Mouse (Mus musculus): Measurements from ENCODE around the gene Cpxm2. TPM values are rescaled to one million over a fixed set of nuclear protein-coding genes. Genes with fewer than 3 reads are reported as not detected.

Gene Cpxm2
- polyA plus RNA-seq, 1 experiment from 2014 or later: 1.6 TPM

GRCm38 (mm10) chr7:132162254-132162653, 7.7 kb upstream of the Cpxm2 start:
- H3K4me2 ChIP-seq (ENCODE audit: low read length): no peak overlapping the region
- WGBS: 56% methylated on average over 3 of the region's 3 CpGs
- ATAC-seq: peak; percentile 66; the same call in 1 of the 2 replicates

GRCm38 (mm10) chr7:132158321-132159025, 3.9 kb upstream of the Cpxm2 start:
- H3K4me3 ChIP-seq (ENCODE audit: low read depth, low read length): no peak overlapping the region
- H3K4me1 ChIP-seq (ENCODE audit: control insufficient read depth, insufficient read depth, low read length): peaks cover 31% of the 10 kb centered on the region
- peak overlapping the region; percentile 79 for H3K27ac ChIP-seq (ENCODE audit: low read length)
- WGBS: 44% methylated on average over 9 of the region's 9 CpGs
- H3K9me3 ChIP-seq (replicated peaks; ENCODE audit: control insufficient read depth, low read length, poor library complexity, severe bottlenecking): no peaks in the 10 kb centered on the region
- no peak overlapping the region for H3K9ac ChIP-seq (ENCODE audit: low read depth, low read length)
- ATAC-seq: peak; percentile 64
- H3K27me3 ChIP-seq (ENCODE audit: control insufficient read depth, insufficient read depth, low read depth, low read length): peaks cover 8% of the 10 kb centered on the region
- no peaks in the 10 kb centered on the region for H3K36me3 ChIP-seq (ENCODE audit: control insufficient read depth, insufficient read depth, low read length)
- H3K4me2 ChIP-seq (ENCODE audit: low read length): no peak overlapping the region

More at GRCm38 (mm10) chr7:132162254-132162653, 7.7 kb upstream of the Cpxm2 start:
- Histone ChIP-seq H3K4me3 (ENCODE audit: low read depth, low read length) (no peak overlapping the region), H3K4me1 (ENCODE audit: control insufficient read depth, insufficient read depth, low read length) (peaks cover 16% of the 10 kb centered on the region), H3K36me3 (ENCODE audit: control insufficient read depth, insufficient read depth, low read length) (no peaks in the 10 kb centered on the region), H3K9me3 (replicated peaks; ENCODE audit: control insufficient read depth, low read length, poor library complexity, severe bottlenecking) (no peaks in the 10 kb centered on the region), H3K27me3 (ENCODE audit: control insufficient read depth, insufficient read depth, low read depth, low read length) (no peaks in the 10 kb centered on the region), H3K27ac (ENCODE audit: low read length) (peak overlapping the region; percentile 37; the same call in 1 of the 2 replicates), H3K9ac (ENCODE audit: low read depth, low read length) (no peak overlapping the region)

GRCm38 (mm10) chr7:132153725-132154147, 803 bp downstream of the Cpxm2 start:
- H3K9me3 ChIP-seq (replicated peaks; ENCODE audit: control insufficient read depth, low read length, poor library complexity, severe bottlenecking): no peaks in the 10 kb centered on the region
- 28% methylated on average over 6 of the region's 6 CpGs for WGBS
- H3K4me3 ChIP-seq (ENCODE audit: low read depth, low read length): no peak overlapping the region; the same call in 1 of the 2 replicates
- no peaks in the 10 kb centered on the region for H3K36me3 ChIP-seq (ENCODE audit: control insufficient read depth, insufficient read depth, low read length)
- peaks cover 8% of the 10 kb centered on the region for H3K27me3 ChIP-seq (ENCODE audit: control insufficient read depth, insufficient read depth, low read depth, low read length)
- peaks cover 24% of the 10 kb centered on the region; the same call in 1 of the 2 replicates for H3K4me1 ChIP-seq (ENCODE audit: control insufficient read depth, insufficient read depth, low read length)
- no peak overlapping the region for H3K27ac ChIP-seq (ENCODE audit: low read length)
- peak overlapping the region; percentile 63; the same call in 1 of the 2 replicates for H3K4me2 ChIP-seq (ENCODE audit: low read length)
- peak; percentile 44; the same call in 1 of the 2 replicates for ATAC-seq
- no peak overlapping the region for H3K9ac ChIP-seq (ENCODE audit: low read depth, low read length)

GRCm38 (mm10) chr7:132145227-132145800, 9.2 kb downstream of the Cpxm2 start:
- H3K27me3 ChIP-seq (ENCODE audit: control insufficient read depth, insufficient read depth, low read depth, low read length): no peaks in the 10 kb centered on the region
- no peaks in the 10 kb centered on the region for H3K36me3 ChIP-seq (ENCODE audit: control insufficient read depth, insufficient read depth, low read length)
- WGBS: 77% methylated on average over 15 of the region's 15 CpGs
- H3K9ac ChIP-seq (ENCODE audit: low read depth, low read length): no peak overlapping the region
- H3K9me3 ChIP-seq (replicated peaks; ENCODE audit: control insufficient read depth, low read length, poor library complexity, severe bottlenecking): no peaks in the 10 kb centered on the region
- H3K27ac ChIP-seq (ENCODE audit: low read length): no peak overlapping the region
- no peaks in the 10 kb centered on the region for H3K4me1 ChIP-seq (ENCODE audit: control insufficient read depth, insufficient read depth, low read length)
- ATAC-seq: no peak
- H3K4me3 ChIP-seq (ENCODE audit: low read depth, low read length): no peak overlapping the region
- no peak overlapping the region for H3K4me2 ChIP-seq (ENCODE audit: low read length)

- Histone ChIP-seq H3K36me3 (ENCODE audit: control insufficient read depth, insufficient read depth, low read length) (no peaks in the 10 kb centered on the region), H3K9me3 (replicated peaks; ENCODE audit: control insufficient read depth, low read length, poor library complexity, severe bottlenecking) (no peaks in the 10 kb centered on the region), H3K27ac (ENCODE audit: low read length) (no peak overlapping the region), H3K4me3 (ENCODE audit: low read depth, low read length) (no peak overlapping the region), H3K27me3 (ENCODE audit: control insufficient read depth, insufficient read depth, low read depth, low read length) (no peaks in the 10 kb centered on the region), H3K9ac (ENCODE audit: low read depth, low read length) (no peak overlapping the region), H3K4me2 (ENCODE audit: low read length) (no peak overlapping the region), H3K4me1 (ENCODE audit: control insufficient read depth, insufficient read depth, low read length) (no peaks in the 10 kb centered on the region)
- 59% methylated on average over 6 of the region's 6 CpGs for WGBS
- no peak for ATAC-seq
Observed at GRCm38 (mm10) chr7:132128687-132129086, 25.9 kb downstream of the Cpxm2 start.

GRCm38 (mm10) chr7:132124948-132125347, 29.6 kb downstream of the Cpxm2 start:
- H3K27ac ChIP-seq (ENCODE audit: low read length): no peak overlapping the region

GRCm38 (mm10) chr7:132123211-132123610, 31.3 kb downstream of the Cpxm2 start:
- 86% methylated on average over 7 of the region's 7 CpGs for WGBS
- H3K4me3 ChIP-seq (ENCODE audit: low read depth, low read length): no peak overlapping the region
- H3K9ac ChIP-seq (ENCODE audit: low read depth, low read length): no peak overlapping the region
- H3K4me2 ChIP-seq (ENCODE audit: low read length): no peak overlapping the region
- H3K27me3 ChIP-seq (ENCODE audit: control insufficient read depth, insufficient read depth, low read depth, low read length): no peaks in the 10 kb centered on the region
- no peaks in the 10 kb centered on the region for H3K4me1 ChIP-seq (ENCODE audit: control insufficient read depth, insufficient read depth, low read length)
- ATAC-seq: no peak
- H3K9me3 ChIP-seq (replicated peaks; ENCODE audit: control insufficient read depth, low read length, poor library complexity, severe bottlenecking): no peaks in the 10 kb centered on the region
- H3K27ac ChIP-seq (ENCODE audit: low read length): no peak overlapping the region
- H3K36me3 ChIP-seq (ENCODE audit: control insufficient read depth, insufficient read depth, low read length): no peaks in the 10 kb centered on the region

More at GRCm38 (mm10) chr7:132124948-132125347, 29.6 kb downstream of the Cpxm2 start:
- no peak overlapping the region for H3K9ac ChIP-seq (ENCODE audit: low read depth, low read length)
- no peaks in the 10 kb centered on the region for H3K9me3 ChIP-seq (replicated peaks; ENCODE audit: control insufficient read depth, low read length, poor library complexity, severe bottlenecking)
- H3K4me1 ChIP-seq (ENCODE audit: control insufficient read depth, insufficient read depth, low read length): no peaks in the 10 kb centered on the region
- ATAC-seq: no peak
- no peak overlapping the region for H3K4me3 ChIP-seq (ENCODE audit: low read depth, low read length)
- no peaks in the 10 kb centered on the region for H3K27me3 ChIP-seq (ENCODE audit: control insufficient read depth, insufficient read depth, low read depth, low read length)
- WGBS: 66% methylated on average over 7 of the region's 7 CpGs
- no peak overlapping the region for H3K4me2 ChIP-seq (ENCODE audit: low read length)
- no peaks in the 10 kb centered on the region for H3K36me3 ChIP-seq (ENCODE audit: control insufficient read depth, insufficient read depth, low read length)

GRCm38 (mm10) chr7:132119817-132120216, 34.7 kb downstream of the Cpxm2 start:
- Histone ChIP-seq H3K9ac (ENCODE audit: low read depth, low read length) (no peak overlapping the region), H3K27me3 (ENCODE audit: control insufficient read depth, insufficient read depth, low read depth, low read length) (no peaks in the 10 kb centered on the region), H3K9me3 (replicated peaks; ENCODE audit: control insufficient read depth, low read length, poor library complexity, severe bottlenecking) (no peaks in the 10 kb centered on the region), H3K4me1 (ENCODE audit: control insufficient read depth, insufficient read depth, low read length) (no peaks in the 10 kb centered on the region), H3K4me2 (ENCODE audit: low read length) (no peak overlapping the region), H3K36me3 (ENCODE audit: control insufficient read depth, insufficient read depth, low read length) (no peaks in the 10 kb centered on the region), H3K27ac (ENCODE audit: low read length) (no peak overlapping the region), H3K4me3 (ENCODE audit: low read depth, low read length) (no peak overlapping the region)
- WGBS: 81% methylated on average over 4 of the region's 4 CpGs
- no peak for ATAC-seq

GRCm38 (mm10) chr7:132111770-132112169, 42.8 kb downstream of the Cpxm2 start:
- Histone ChIP-seq H3K4me1 (ENCODE audit: control insufficient read depth, insufficient read depth, low read length) (no peaks in the 10 kb centered on the region), H3K9ac (ENCODE audit: low read depth, low read length) (no peak overlapping the region), H3K9me3 (replicated peaks; ENCODE audit: control insufficient read depth, low read length, poor library complexity, severe bottlenecking) (no peaks in the 10 kb centered on the region), H3K36me3 (ENCODE audit: control insufficient read depth, insufficient read depth, low read length) (no peaks in the 10 kb centered on the region), H3K27ac (ENCODE audit: low read length) (no peak overlapping the region), H3K4me3 (ENCODE audit: low read depth, low read length) (no peak overlapping the region), H3K4me2 (ENCODE audit: low read length) (no peak overlapping the region), H3K27me3 (ENCODE audit: control insufficient read depth, insufficient read depth, low read depth, low read length) (no peaks in the 10 kb centered on the region)
- WGBS: 80% methylated on average over 5 of the region's 5 CpGs
- ATAC-seq: no peak

Data from midbrain, embryonic 16.5 days (tissue).